Mouse (Mus musculus) thymus, postnatal 4 days (tissue): ENCODE results near the gene Gm21256.
"Not testable (repeated sequence)": the region's sequence is repeated elsewhere in the genome, so short reads cannot be mapped to it uniquely, and the experiment has no call there.

Experiments
- DNase-seq: peaks from one replicate; pipeline ENCODE4 v3.0.0; 2021

Gene Gm21256

GRCm38 (mm10) chrY:47450660-47451059 lies at the start of gene Gm21256:
Gene Gm21256, plus strand, starts transcription at chrY:47450960.
- not testable (repeated sequence) for DNase-seq
